Mouse (Mus musculus) G1E (cell line): Measurements from ENCODE around the gene Snx21. TPM values are rescaled to one million over a fixed set of nuclear protein-coding genes. Genes with fewer than 3 reads are reported as not detected.

Experiments used
- ATAC-seq: 2 replicates; pipeline ENCODE4 v1.8.0; 2016; ENCODE audit warnings: mild to moderate bottlenecking; ENCODE audit not compliant: insufficient number of reproducible peaks, poor library complexity, low FRiP score, severe bottlenecking; ENCODE audit errors: extremely low read depth
- DNase-seq: peaks from one replicate; pipeline ENCODE4 v3.0.0; 2012; ENCODE audit warnings: low spot score
- H3K27me3 ChIP-seq: 2 replicates; pipeline ENCODE4 v1.6.1; 2012; ENCODE audit warnings: mild to moderate bottlenecking, low read length, inconsistent platforms; ENCODE audit not compliant: insufficient read depth
- H3K36me3 ChIP-seq: replicated peaks from 2 replicates; pipeline ENCODE3; 2012; ENCODE audit warnings: mild to moderate bottlenecking, inconsistent platforms
- H3K4me1 ChIP-seq: 2 replicates; pipeline ENCODE4 v1.6.1; 2012; ENCODE audit warnings: low read depth, low read length, inconsistent platforms, mixed read lengths; ENCODE audit not compliant: insufficient read depth
- H3K4me3 ChIP-seq: 2 replicates; pipeline ENCODE4 v1.5.1; 2012; ENCODE audit warnings: low read depth, mild to moderate bottlenecking, inconsistent platforms, low read length, moderate library complexity, mixed read lengths
- H3K9me3 ChIP-seq: replicated peaks from 2 replicates; pipeline ENCODE4 v1.6.1; 2012; ENCODE audit warnings: inconsistent platforms
- CTCF ChIP-seq: IDR thresholded peaks from 2 replicates; pipeline ENCODE4 v1.5.1; 2012; ENCODE audit warnings: low read depth, low read length, inconsistent platforms, mixed read lengths
- GATA1 ChIP-seq: IDR thresholded peaks from 2 replicates; pipeline ENCODE4 v1.6.1; 2012; ENCODE audit warnings: borderline replicate concordance, low read length, inconsistent platforms, mixed read lengths
- GATA2 ChIP-seq: IDR thresholded peaks from 2 replicates; pipeline ENCODE4 v1.6.1; 2012; ENCODE audit warnings: low read depth, low read length, inconsistent platforms, borderline replicate concordance
- POLR2AphosphoS5 ChIP-seq: IDR thresholded peaks from 2 replicates; pipeline ENCODE4 v1.6.1; 2012; ENCODE audit warnings: low read depth, low read length, inconsistent platforms; ENCODE audit not compliant: insufficient replicate concordance
- TAL1 ChIP-seq: conservative IDR thresholded peaks from 2 replicates; pipeline ENCODE4 v1.6.1; 2012; ENCODE audit warnings: low read depth, low read length, inconsistent platforms, mixed read lengths
- polyA plus RNA-seq: library from polyadenylated mRNA; stranded (reverse); fragments of >175 nt; gene quantifications from 2 replicates; pipeline ENCODE4 v1.2.3, GENCODE M21; 2012
- total RNA-seq, 2 experiments: library from RNA; stranded (forward) in 1 of 2; stranded (reverse) in 1 of 2; fragments of 200-1000 nt in 1 of 2; fragments of >200 nt in 1 of 2; fragmentation: Nextera tagmentation in 1 of 2; gene quantifications; 2 replicates each; pipeline ENCODE4 v1.2.3; 2014 to 2017

Gene Snx21
- total and polyA plus RNA-seq, 3 experiments, result 1.3 to 4.7 (median 3.5) TPM

- peaks cover 77% of the 10 kb centered on the region for H3K36me3 ChIP-seq
- DNase-seq, result no peak
- ATAC-seq, result no peak
- H3K4me1 ChIP-seq, result peaks cover 22% of the 10 kb centered on the region
- no peaks in the 10 kb centered on the region for H3K9me3 ChIP-seq
- H3K27me3 ChIP-seq, result no peaks in the 10 kb centered on the region
- TF ChIP-seq GATA2 (no peak), POLR2AphosphoS5 (no peak), TAL1 (no peak), CTCF (no peak), GATA1 (no peak)
- H3K4me3 ChIP-seq, result no peak overlapping the region
These were observed 14.8 kb downstream of the Snx21 start for GRCm38 (mm10) chr2:164800252-164801004.

DNA sequence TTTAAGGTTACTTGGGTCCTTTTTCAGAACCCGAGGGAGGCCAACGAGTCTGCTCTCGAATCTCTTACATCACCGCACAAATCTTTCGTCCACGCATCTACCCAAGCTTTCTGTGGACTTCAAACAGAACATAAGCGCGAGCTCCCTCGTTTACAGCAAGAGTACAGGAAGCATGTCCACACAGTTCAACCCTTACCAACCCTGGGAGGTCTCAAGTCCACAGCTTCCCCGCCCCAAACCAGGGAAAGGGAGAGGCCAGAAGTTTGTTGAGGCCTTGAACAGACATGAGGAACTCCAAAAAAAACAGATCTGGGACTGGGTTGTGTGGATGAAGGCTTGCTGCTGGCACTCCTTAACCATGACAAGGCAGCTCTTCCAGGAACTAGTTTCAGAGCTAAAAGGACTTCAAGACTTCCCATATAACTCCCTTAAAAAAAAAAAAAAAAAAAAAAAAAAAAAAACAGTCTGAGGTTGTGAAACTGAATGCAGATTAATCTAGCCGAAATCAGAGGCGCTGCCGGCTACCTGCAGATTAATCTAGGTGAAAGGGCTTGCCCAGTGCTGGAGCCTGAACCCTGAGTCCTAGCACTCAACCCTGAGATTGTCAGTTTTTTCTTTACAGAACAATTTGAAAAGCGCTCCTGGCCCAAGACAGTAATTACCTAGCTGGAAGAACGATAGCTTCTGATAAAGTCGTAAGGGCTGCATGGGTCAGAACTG is 17.7 kb downstream of the Snx21 start:
- Histone ChIP-seq H3K9me3 (no peaks in the 10 kb centered on the region), H3K4me3 (peak overlapping the region; percentile 81), H3K36me3 (peaks cover 60% of the 10 kb centered on the region), H3K4me1 (peaks cover 34% of the 10 kb centered on the region), H3K27me3 (no peaks in the 10 kb centered on the region)
- no peak for ATAC-seq
- no peak for DNase-seq
- TF ChIP-seq GATA2 (no peak), POLR2AphosphoS5 (no peak), CTCF (no peak), TAL1 (no peak), GATA1 (no peak)

- ATAC-seq (no peak), DNase-seq (no peak)
- H3K9me3 ChIP-seq, result no peaks in the 10 kb centered on the region
- peaks cover 64% of the 10 kb centered on the region for H3K36me3 ChIP-seq
- no peak for TF ChIP-seq GATA2
- no peak for TF ChIP-seq POLR2AphosphoS5
- no peak for TF ChIP-seq TAL1
- TF ChIP-seq CTCF, result no peak
- TF ChIP-seq GATA1, result no peak
- no peaks in the 10 kb centered on the region for H3K27me3 ChIP-seq
- peaks cover 34% of the 10 kb centered on the region for H3K4me1 ChIP-seq
- H3K4me3 ChIP-seq, result peak overlapping the region; percentile 81
These were observed 18.3 kb downstream of the Snx21 start for GRCm38 (mm10) chr2:164803921-164804313.

GRCm38 (mm10) chr2:164804533-164805331 is 19.1 kb downstream of the Snx21 start, which contains the start of the genes Acot8 and Zswim3:
Acot8 (minus strand) TSS chr2:164804882.
Zswim3 (plus strand) TSS chr2:164805098.
- ATAC-seq (peak; percentile 95), DNase-seq (peak; percentile 94)
- peak; percentile 74; the same call in 1 of the 2 replicates for TF ChIP-seq POLR2AphosphoS5
- TF ChIP-seq GATA1, result no peak
- TF ChIP-seq GATA2, result no peak
- Histone ChIP-seq H3K4me1 (peaks cover 34% of the 10 kb centered on the region), H3K9me3 (no peaks in the 10 kb centered on the region), H3K27me3 (no peaks in the 10 kb centered on the region), H3K4me3 (peak within 1 kb of the TSS; percentile 81), H3K36me3 (peaks cover 64% of the 10 kb centered on the region)

GRCm38 (mm10) chr2:164805332-164805718 is 19.7 kb downstream of the Snx21 start:
- peaks cover 64% of the 10 kb centered on the region for H3K36me3 ChIP-seq
- H3K4me3 ChIP-seq, result peak overlapping the region; percentile 81
- H3K9me3 ChIP-seq, result no peaks in the 10 kb centered on the region
- H3K27me3 ChIP-seq, result no peaks in the 10 kb centered on the region
- peak; percentile 39 for DNase-seq
- TF ChIP-seq GATA1, result no peak
- 0 out of 2 replicates have a peak, but pooled peaks have one; percentile 22 for TF ChIP-seq POLR2AphosphoS5
- H3K4me1 ChIP-seq, result peaks cover 34% of the 10 kb centered on the region
- ATAC-seq, result peak; percentile 32

DNA sequence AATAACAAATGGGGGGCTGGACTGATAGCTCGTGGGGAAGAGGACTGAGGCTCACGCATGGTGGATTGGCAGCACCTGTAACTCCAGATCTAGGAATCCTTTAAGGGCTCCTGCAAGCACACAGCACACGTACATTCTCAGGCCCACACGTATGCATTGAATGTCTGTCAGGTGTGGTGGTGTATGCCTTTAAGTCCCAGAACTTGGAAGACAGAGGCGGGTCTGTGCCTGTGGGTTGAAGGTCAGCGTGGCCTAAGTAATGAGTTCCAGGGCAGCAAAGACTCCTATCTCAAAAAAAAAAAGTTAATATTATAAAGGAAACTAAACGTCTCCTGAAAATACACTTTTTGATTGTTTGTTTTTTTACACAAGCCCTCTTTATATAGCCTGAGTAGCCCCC is 21.0 kb downstream of the Snx21 start:
- no peaks in the 10 kb centered on the region for H3K27me3 ChIP-seq

More for the DNA sequence above, 21.0 kb downstream of the Snx21 start:
- TF ChIP-seq GATA1, result no peak
- no peak for TF ChIP-seq TAL1
- no peak for TF ChIP-seq POLR2AphosphoS5
- no peak for TF ChIP-seq CTCF
- TF ChIP-seq GATA2, result no peak
- ATAC-seq (no peak), DNase-seq (no peak)
- Histone ChIP-seq H3K4me1 (peaks cover 34% of the 10 kb centered on the region), H3K36me3 (peaks cover 60% of the 10 kb centered on the region), H3K9me3 (no peaks in the 10 kb centered on the region), H3K4me3 (no peak overlapping the region)
